Mouse (Mus musculus) liver, postnatal 0 days (tissue): ENCODE results near the gene Ifit3.

Experiments
- CTCF ChIP-seq: sonication (generic); IDR thresholded peaks from 2 replicates; pipeline ENCODE4 v1.5.1; 2016; ENCODE audit warnings: antibody characterized with exemption, low read depth
- EP300 ChIP-seq: IDR thresholded peaks from 2 replicates; pipeline ENCODE4 v1.6.1; 2016; ENCODE audit warnings: antibody characterized with exemption, low read depth, mild to moderate bottlenecking

- TF ChIP-seq EP300, result no peak
- TF ChIP-seq CTCF, result no peak
Measured at GRCm38 (mm10) chr19:34571080-34571479, 12.3 kb upstream of the Ifit3 start.
